Mouse (Mus musculus): ENCODE data around the gene Olfr424. TPM values are rescaled to one million over a fixed set of nuclear protein-coding genes. Genes with fewer than 3 reads are reported as not detected.

The Olfr424 gene
- polyA plus RNA-seq, 1 experiment from 2014 or later, result not detected

DNA sequence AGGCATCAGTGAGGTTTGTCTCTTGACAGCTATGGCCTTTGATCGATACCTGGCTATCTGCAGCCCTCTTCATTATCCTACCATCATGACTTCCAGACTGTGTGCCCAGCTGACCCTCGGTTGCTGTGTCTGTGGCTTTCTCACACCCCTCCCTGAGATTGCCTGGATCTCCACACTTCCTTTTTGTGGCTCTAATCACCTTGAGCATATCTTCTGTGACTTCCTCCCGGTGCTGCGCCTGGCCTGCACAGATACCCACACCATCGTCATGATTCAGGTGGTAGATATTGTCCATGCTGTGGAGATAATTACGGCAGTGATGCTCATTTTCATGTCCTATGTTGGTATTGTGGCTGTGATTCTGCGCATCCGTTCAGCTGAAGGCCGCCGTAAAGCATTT is 27.8 kb downstream of the Olfr424 start:
- Histone ChIP-seq H3K36me3 (no peaks in the 10 kb centered on the region), H3K4me1 (replicated peaks) (no peaks in the 10 kb centered on the region), H3K27me3 (no peaks in the 10 kb centered on the region), H3K9me3 (replicated peaks) (no peaks in the 10 kb centered on the region), H3K9ac (no peak overlapping the region), H3K27ac (no peak overlapping the region), H3K4me3 (no peak overlapping the region), H3K4me2 (no peak overlapping the region)
- ATAC-seq (replicated peaks; ENCODE audit: insufficient number of reproducible peaks, insufficient read depth, low FRiP score, low read depth), result no peak
- WGBS, result 72% methylated on average over 10 of the region's 10 CpGs

DNA sequence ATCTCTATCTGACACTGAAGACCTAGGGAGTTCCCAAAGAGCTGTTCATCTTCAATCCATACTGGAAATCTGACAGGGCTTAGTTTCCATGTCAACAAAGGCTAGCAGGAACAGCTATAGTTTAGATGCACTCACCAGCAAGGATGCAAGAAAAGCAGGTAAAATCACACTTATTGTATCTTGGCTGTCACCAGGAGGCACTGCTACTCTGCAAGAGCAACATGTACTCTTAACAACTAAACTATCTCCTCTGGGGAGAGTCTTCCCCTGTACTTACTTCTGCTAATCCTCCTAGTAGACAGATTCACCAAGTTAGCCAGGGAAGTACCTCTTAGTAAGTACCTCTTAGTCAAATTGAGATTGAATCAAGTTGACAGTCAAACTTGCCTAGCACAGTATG is 37.7 kb downstream of the Olfr424 start:
- no peak for ATAC-seq (replicated peaks; ENCODE audit: insufficient number of reproducible peaks, insufficient read depth, low FRiP score, low read depth)
- Histone ChIP-seq H3K4me2 (no peak overlapping the region), H3K27me3 (no peaks in the 10 kb centered on the region), H3K4me3 (no peak overlapping the region), H3K36me3 (no peaks in the 10 kb centered on the region), H3K4me1 (replicated peaks) (peaks cover 7% of the 10 kb centered on the region), H3K9ac (no peak overlapping the region), H3K9me3 (replicated peaks) (no peaks in the 10 kb centered on the region), H3K27ac (no peak overlapping the region)

DNA sequence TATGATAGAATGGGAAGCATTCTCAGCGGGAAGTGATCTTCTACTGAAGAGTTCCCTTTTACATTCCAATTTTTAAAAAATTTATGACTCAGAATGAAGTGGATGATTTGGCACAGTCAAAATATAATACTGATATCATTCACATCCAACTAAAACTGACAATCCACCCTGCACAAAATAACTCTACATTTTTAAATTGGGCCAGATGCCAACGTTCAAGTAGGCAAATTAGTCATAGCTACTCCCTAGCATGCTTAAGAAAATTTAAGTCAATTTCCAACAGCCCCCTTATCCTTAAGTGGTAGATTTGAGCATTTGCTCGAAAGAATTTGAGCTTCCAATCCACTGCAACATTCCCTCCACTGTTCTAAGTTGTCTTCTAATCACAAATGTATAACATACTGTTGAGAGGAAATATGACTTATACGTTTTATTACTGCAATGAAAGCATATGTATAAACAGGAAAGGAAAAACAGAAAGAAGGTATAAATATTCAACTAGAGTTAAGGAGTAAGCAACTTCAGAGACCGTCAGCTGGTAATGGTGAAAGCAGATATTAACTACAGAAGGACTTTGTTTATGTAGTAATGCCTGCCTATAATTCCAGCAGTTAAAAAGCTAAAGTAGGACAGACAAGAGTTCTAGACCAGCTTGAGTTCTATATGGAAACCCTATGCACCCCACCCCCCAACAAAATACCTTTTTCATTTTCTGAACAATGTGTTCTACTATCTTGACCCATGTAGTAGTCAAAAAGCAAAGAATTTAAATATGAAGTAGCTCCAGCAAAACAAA is 39.6 kb downstream of the Olfr424 start:
- Histone ChIP-seq H3K9ac (no peak overlapping the region), H3K4me2 (no peak overlapping the region), H3K4me1 (replicated peaks) (peaks cover 7% of the 10 kb centered on the region), H3K36me3 (no peaks in the 10 kb centered on the region), H3K27ac (no peak overlapping the region), H3K4me3 (no peak overlapping the region), H3K9me3 (replicated peaks) (no peaks in the 10 kb centered on the region), H3K27me3 (no peaks in the 10 kb centered on the region)
- 69% methylated on average over 5 of the region's 5 CpGs for WGBS
- ATAC-seq (replicated peaks; ENCODE audit: insufficient number of reproducible peaks, insufficient read depth, low FRiP score, low read depth), result no peak

- no peak overlapping the region for H3K9ac ChIP-seq
Observed at GRCm38 (mm10) chr1:174171537-174171936, 40.2 kb downstream of the Olfr424 start.

DNA sequence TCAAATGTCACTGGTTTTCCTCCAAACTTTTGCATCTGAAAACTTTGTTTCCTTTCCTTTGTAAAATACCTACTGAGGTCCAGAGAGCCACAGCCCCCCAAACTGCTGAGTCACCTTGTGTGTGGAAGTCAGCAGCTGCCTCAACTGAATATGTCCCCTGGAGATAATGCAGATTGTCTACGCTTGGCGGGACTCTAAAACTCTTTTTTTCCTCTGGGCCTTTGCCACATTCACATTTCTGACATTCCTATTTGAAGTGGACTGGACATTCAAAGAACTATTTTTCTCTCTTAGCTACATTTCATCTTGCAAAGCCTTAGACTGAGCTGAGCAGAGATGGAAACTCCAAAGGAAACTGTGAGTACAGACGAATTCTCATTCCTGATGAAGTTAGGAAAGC is 41.3 kb downstream of the Olfr424 start, which contains the start of gene Spta1:
Gene Spta1, plus strand, starts transcription at position 172 of the 400 bp plus-strand sequence.
- Histone ChIP-seq H3K36me3 (no peaks in the 10 kb centered on the region), H3K9me3 (replicated peaks) (no peaks in the 10 kb centered on the region), H3K4me2 (peak within 1 kb of the TSS; percentile 44), H3K4me1 (replicated peaks) (peaks cover 7% of the 10 kb centered on the region), H3K27ac (peak within 1 kb of the TSS; percentile 52), H3K27me3 (no peaks in the 10 kb centered on the region), H3K9ac (no peak within 1 kb of the TSS), H3K4me3 (0 out of 2 replicates have a peak within 1 kb of the TSS, but pooled peaks have one; percentile 12)
- peak; percentile 55 for ATAC-seq (replicated peaks; ENCODE audit: insufficient number of reproducible peaks, insufficient read depth, low FRiP score, low read depth)
- WGBS, result 11% methylated on average over 3 of the region's 3 CpGs

More at GRCm38 (mm10) chr1:174171537-174171936, 40.2 kb downstream of the Olfr424 start:
- ATAC-seq (replicated peaks; ENCODE audit: insufficient number of reproducible peaks, insufficient read depth, low FRiP score, low read depth), result no peak; the same call in 1 of the 2 replicates
- Histone ChIP-seq H3K4me2 (no peak overlapping the region), H3K27ac (no peak overlapping the region), H3K4me1 (replicated peaks) (peaks cover 7% of the 10 kb centered on the region), H3K9me3 (replicated peaks) (no peaks in the 10 kb centered on the region), H3K4me3 (no peak overlapping the region), H3K27me3 (no peaks in the 10 kb centered on the region), H3K36me3 (no peaks in the 10 kb centered on the region)
- 34% methylated on average over 2 of the region's 2 CpGs for WGBS

Other genes starting within 250 kb of the Olfr424 start
- 2.9 and 4.5 TPM in 2 replicates for gene Ifi211, start 218.5 kb upstream of the Olfr424 start, polyA plus RNA-seq (2015; fragmentation: Nextera tagmentation; extraction: Ambion mirVana)
- gene Mndal, start 189.0 kb upstream of the Olfr424 start, polyA plus RNA-seq (2015; fragmentation: Nextera tagmentation; extraction: Ambion mirVana), result 4.4 and 7.2 TPM in 2 replicates
- gene Ifi203, start 188.8 kb upstream of the Olfr424 start, polyA plus RNA-seq (2015; fragmentation: Nextera tagmentation; extraction: Ambion mirVana), result 1.6 and 2.3 TPM in 2 replicates
- 0.08 and 0.18 TPM in 2 replicates for gene Ifi202b, start 148.8 kb upstream of the Olfr424 start, polyA plus RNA-seq (2015; fragmentation: Nextera tagmentation; extraction: Ambion mirVana)
- gene Ifi205, start 99.7 kb upstream of the Olfr424 start, polyA plus RNA-seq (2015; fragmentation: Nextera tagmentation; extraction: Ambion mirVana), result 0.77 and 1.2 TPM in 2 replicates
- gene Olfr433, start 90.8 kb upstream of the Olfr424 start, polyA plus RNA-seq (2015; fragmentation: Nextera tagmentation; extraction: Ambion mirVana), result not detected in 2 replicates
- gene Olfr432, start 82.3 kb upstream of the Olfr424 start, polyA plus RNA-seq (2015; fragmentation: Nextera tagmentation; extraction: Ambion mirVana), result not detected in 2 replicates
- not detected in 2 replicates for gene Olfr430, start 64.9 kb upstream of the Olfr424 start, polyA plus RNA-seq (2015; fragmentation: Nextera tagmentation; extraction: Ambion mirVana)
- not detected in 2 replicates for gene Olfr429, start 47.2 kb upstream of the Olfr424 start, polyA plus RNA-seq (2015; fragmentation: Nextera tagmentation; extraction: Ambion mirVana)
- gene Olfr427, start 34.6 kb upstream of the Olfr424 start, polyA plus RNA-seq (2015; fragmentation: Nextera tagmentation; extraction: Ambion mirVana), result not detected in 2 replicates
- gene Olfr231, start 10.4 kb upstream of the Olfr424 start, polyA plus RNA-seq (2015; fragmentation: Nextera tagmentation; extraction: Ambion mirVana), result not detected in 2 replicates
- 0.18 TPM in 1 of 2 replicates, not detected in the other for gene Olfr420, start 24.1 kb downstream of the Olfr424 start, polyA plus RNA-seq (2015; fragmentation: Nextera tagmentation; extraction: Ambion mirVana)
- gene Spta1, start 41.3 kb downstream of the Olfr424 start, polyA plus RNA-seq (2015; fragmentation: Nextera tagmentation; extraction: Ambion mirVana), result 1.7 and 2.2 TPM in 2 replicates
- not detected in 2 replicates for gene Olfr419, start 120.5 kb downstream of the Olfr424 start, polyA plus RNA-seq (2015; fragmentation: Nextera tagmentation; extraction: Ambion mirVana)
- not detected in 2 replicates for gene Mptx1, start 199.0 kb downstream of the Olfr424 start, polyA plus RNA-seq (2015; fragmentation: Nextera tagmentation; extraction: Ambion mirVana)
- gene Olfr417, start 233.6 kb downstream of the Olfr424 start, polyA plus RNA-seq (2015; fragmentation: Nextera tagmentation; extraction: Ambion mirVana), result not detected in 2 replicates

Measured in heart, embryonic 15.5 days (tissue).